In the genomic region with DNA sequence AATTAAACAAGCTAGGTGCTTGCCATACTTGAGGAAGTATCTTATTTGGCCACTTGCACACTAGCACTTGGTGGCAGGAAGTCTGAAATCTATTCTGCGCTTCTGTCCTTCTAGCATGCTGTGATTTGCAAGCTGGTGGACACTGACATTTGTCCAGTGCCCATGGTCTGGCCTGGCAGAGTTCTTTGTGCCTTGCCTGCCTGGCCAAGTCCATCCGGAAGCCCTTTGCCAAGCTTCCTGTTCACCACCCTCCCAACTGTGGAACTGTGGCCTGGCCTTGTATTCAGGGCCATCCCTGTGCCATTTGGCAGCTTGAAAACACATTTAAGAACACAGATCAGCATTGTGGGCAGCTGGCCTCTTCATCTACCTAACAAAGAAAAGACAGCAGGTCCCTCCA, we compare ENCODE assay signal across 18 mouse cellular contexts. TPM values are rescaled to one million over a fixed set of nuclear protein-coding genes. Genes with fewer than 3 reads are reported as not detected.
DNase-seq lines count a peak whose midpoint lies in the region; ATAC-seq lines count a peak whose summit lies in the region.
"Had no signal": no experiment of that assay in that cellular context is flagged by ENCODE, and none has a peak within 500 bp of the region (broad histone marks: within the 10 kb centered on the region; RNA-seq: fewer than 3 reads in every experiment).

No protein-coding gene starts in this region.

- ATAC-seq in activated CD4-positive, CD25-positive, alpha-beta regulatory T cell, adult 4 months, result no peak
- no peak for ATAC-seq in forebrain, embryonic 15.5 days (replicated peaks)
- ATAC-seq: forebrain, embryonic 13.5 days; intestine, embryonic 15.5 days had no signal

- no peaks in the 10 kb centered on the region for H3K36me3 ChIP-seq in forebrain, embryonic 15.5 days
- H3K36me3 ChIP-seq: embryonic facial prominence, embryonic 10.5 days; heart, embryonic 10.5 days; intestine, embryonic 15.5 days had no signal

- no peak overlapping the region for H3K4me2 ChIP-seq in forebrain, embryonic 15.5 days (replicated peaks)
- H3K4me2 ChIP-seq: forebrain, embryonic 13.5 days; hindbrain, embryonic 14.5 days; intestine, embryonic 15.5 days had no signal

- DNase-seq in cerebellum, adult 11 months, result peak; percentile 83
- DNase-seq in cerebellum, adult 18-20 months, result peak; percentile 81 to 92
- DNase-seq in cerebellum, adult 9-11 months, result peak; percentile 97
- peak; percentile 77 to 81 for DNase-seq in cerebellum, postnatal 36 days
- DNase-seq in testis, postnatal 10 days (ENCODE audit: low spot score), result no peak
- DNase-seq: adrenal gland, postnatal 14 days; gastrocnemius, postnatal 10 days; heart, adult 18-20 months; heart, postnatal 10 days; heart, postnatal 4 days; kidney, adult 18-20 months had no signal

- H3K4me3 ChIP-seq in forebrain, embryonic 15.5 days, result no peak overlapping the region
- H3K4me3 ChIP-seq: embryonic facial prominence, embryonic 10.5 days; forebrain, embryonic 13.5 days; heart, embryonic 10.5 days; intestine, embryonic 15.5 days had no signal

- no peaks in the 10 kb centered on the region for H3K27me3 ChIP-seq in forebrain, embryonic 15.5 days
- H3K27me3 ChIP-seq: forebrain, embryonic 13.5 days; intestine, embryonic 15.5 days had no signal

- H3K4me1 ChIP-seq in forebrain, embryonic 15.5 days, result no peaks in the 10 kb centered on the region
- H3K4me1 ChIP-seq: embryonic facial prominence, embryonic 10.5 days; forebrain, embryonic 13.5 days; heart, embryonic 10.5 days; intestine, embryonic 15.5 days had no signal

- H3K9ac ChIP-seq in forebrain, embryonic 15.5 days (replicated peaks), result no peak overlapping the region
- H3K9ac ChIP-seq: forebrain, embryonic 13.5 days; hindbrain, embryonic 14.5 days; intestine, embryonic 15.5 days had no signal

- no peaks in the 10 kb centered on the region for H3K9me3 ChIP-seq in forebrain, embryonic 15.5 days
- H3K9me3 ChIP-seq: embryonic facial prominence, embryonic 10.5 days; forebrain, embryonic 13.5 days; heart, embryonic 10.5 days; intestine, embryonic 15.5 days had no signal

- H3K27ac ChIP-seq in forebrain, embryonic 15.5 days (replicated peaks), result no peak overlapping the region
- H3K27ac ChIP-seq: embryonic facial prominence, embryonic 10.5 days; forebrain, embryonic 13.5 days; heart, embryonic 10.5 days; hindbrain, embryonic 14.5 days; intestine, embryonic 15.5 days had no signal

- WGBS in forebrain, embryonic 15.5 days, result 90% methylated on average over 2 of the region's 2 CpGs

RNA-seq across cellular contexts. Expression of a gene that starts 24.3 kb away (rescaled TPM):
- polyA plus RNA-seq in activated CD4-positive, CD25-positive, alpha-beta regulatory T cell, adult 4 months (2017; shearing (Covaris generic)), result not detected
- 15.1 and 19.1 TPM in 2 replicates for polyA plus RNA-seq in forebrain, embryonic 15.5 days (2015; fragmentation: Nextera tagmentation; extraction: Ambion mirVana)

Comparison
In these comparisons a context has a peak if more than half of its experiments do, and no peak if none do; other contexts are left out.
1. RNA of a gene that starts 24.3 kb away (polyA plus RNA-seq): 15.1 to 19.1 TPM in forebrain, embryonic 15.5 days; not detected in activated CD4-positive, CD25-positive, alpha-beta regulatory T cell, adult 4 months; every median in the first group is over 10 times any median in the second.